Mouse (Mus musculus) midbrain, embryonic 16.5 days (tissue): Measurements from ENCODE around the gene Tubgcp2. TPM values are rescaled to one million over a fixed set of nuclear protein-coding genes. Genes with fewer than 3 reads are reported as not detected.

Experiments
- ATAC-seq: fragments of 200-750 bp; cut with Nextera tagmentation; 2 replicates; pipeline ENCODE4 v1.8.0; 2017; ENCODE audit warnings: moderate TSS enrichment
- H3K27ac ChIP-seq: fragments of 300-500 bp; sonication (generic); 2 replicates; pipeline ENCODE4 v1.5.1; 2014; ENCODE audit warnings: mild to moderate bottlenecking, low read length, mixed read lengths
- H3K27me3 ChIP-seq: fragments of 300-500 bp; sonication (generic); 2 replicates; pipeline ENCODE4 v1.6.1; 2014; ENCODE audit warnings: low read depth, low read length, mixed read lengths; ENCODE audit not compliant: control insufficient read depth, insufficient read depth
- H3K36me3 ChIP-seq: fragments of 300-500 bp; sonication (generic); 2 replicates; pipeline ENCODE4 v1.6.1; 2014; ENCODE audit warnings: mild to moderate bottlenecking, low read length, moderate library complexity, mixed read lengths; ENCODE audit not compliant: control insufficient read depth, insufficient read depth
- H3K4me1 ChIP-seq: fragments of 300-500 bp; sonication (generic); 2 replicates; pipeline ENCODE4 v1.6.1; 2014; ENCODE audit warnings: mild to moderate bottlenecking, low read length, mixed read lengths; ENCODE audit not compliant: control insufficient read depth, insufficient read depth
- H3K4me2 ChIP-seq: fragments of 300-500 bp; sonication (generic); 2 replicates; pipeline ENCODE4 v1.6.1; 2014; ENCODE audit warnings: mild to moderate bottlenecking, low read length, mixed read lengths
- H3K4me3 ChIP-seq: fragments of 300-500 bp; sonication (generic); 2 replicates; pipeline ENCODE4 v1.5.1; 2014; ENCODE audit warnings: low read depth, mild to moderate bottlenecking, low read length, moderate library complexity, mixed read lengths
- H3K9ac ChIP-seq: fragments of 300-500 bp; sonication (generic); 2 replicates; pipeline ENCODE4 v1.6.1; 2014; ENCODE audit warnings: low read depth, low read length, mixed read lengths
- H3K9me3 ChIP-seq: fragments of 300-500 bp; sonication (generic); replicated peaks from 2 replicates; pipeline ENCODE4 v1.6.1; 2014; ENCODE audit warnings: mild to moderate bottlenecking, low read length, mixed read lengths; ENCODE audit not compliant: control insufficient read depth, poor library complexity, severe bottlenecking
- WGBS: fragments of 180-500 bp; shearing (Covaris S2); extraction: QIAGEN DNeasy Blood & Tissue Kit; methylation state at CpG from one replicate; pipeline ENCODE4 v1.1.7; 2014; 5-methylcytosine and 5-hydroxymethylcytosine counted together
- polyA plus RNA-seq: library from polyadenylated mRNA; unstranded; fragments of >200 nt; fragmentation: Nextera tagmentation; extraction: Ambion mirVana; gene quantifications from 2 replicates; pipeline ENCODE4 v1.2.1, GENCODE M21; 2015

Gene Tubgcp2
- polyA plus RNA-seq, 1 experiment from 2014 or later, result 58.0 TPM

GRCm38 (mm10) chr7:140063092-140063491 lies 26.6 kb upstream of the Tubgcp2 start:
- peaks cover 29% of the 10 kb centered on the region for H3K27me3 ChIP-seq
- no peak for ATAC-seq
- no peak overlapping the region for H3K4me3 ChIP-seq
- H3K4me2 ChIP-seq, result no peak overlapping the region
- peaks cover 27% of the 10 kb centered on the region for H3K4me1 ChIP-seq
- no peak overlapping the region for H3K27ac ChIP-seq
- H3K9ac ChIP-seq, result no peak overlapping the region
- H3K36me3 ChIP-seq, result no peaks in the 10 kb centered on the region
- 21% methylated on average over 7 of the region's 7 CpGs for WGBS
- H3K9me3 ChIP-seq, result no peaks in the 10 kb centered on the region

GRCm38 (mm10) chr7:140062307-140062706 lies 25.8 kb upstream of the Tubgcp2 start:
- Histone ChIP-seq H3K9ac (no peak overlapping the region), H3K4me2 (no peak overlapping the region), H3K27ac (no peak overlapping the region), H3K27me3 (peaks cover 29% of the 10 kb centered on the region), H3K4me3 (no peak overlapping the region), H3K4me1 (peaks cover 31% of the 10 kb centered on the region), H3K36me3 (no peaks in the 10 kb centered on the region), H3K9me3 (no peaks in the 10 kb centered on the region)
- no peak; the same call in 1 of the 2 replicates for ATAC-seq
- WGBS, result 13% methylated on average over 11 of the region's 11 CpGs

GRCm38 (mm10) chr7:140061832-140062130 lies 25.3 kb upstream of the Tubgcp2 start:
- H3K9me3 ChIP-seq, result no peaks in the 10 kb centered on the region
- peaks cover 28% of the 10 kb centered on the region for H3K27me3 ChIP-seq
- H3K4me3 ChIP-seq, result peak overlapping the region; percentile 38
- H3K9ac ChIP-seq, result peak overlapping the region; percentile 67; the same call in 1 of the 2 replicates
- H3K27ac ChIP-seq, result no peak overlapping the region
- no peak for ATAC-seq
- peaks cover 32% of the 10 kb centered on the region for H3K4me1 ChIP-seq
- H3K36me3 ChIP-seq, result no peaks in the 10 kb centered on the region
- H3K4me2 ChIP-seq, result peak overlapping the region; percentile 85
- WGBS, result 1% methylated on average over 6 of the region's 6 CpGs

- under 1% methylated on average over 47 of the region's 47 CpGs for WGBS
- Histone ChIP-seq H3K36me3 (no peaks in the 10 kb centered on the region), H3K9ac (peak overlapping the region; percentile 67), H3K4me3 (peak overlapping the region; percentile 38), H3K27me3 (peaks cover 26% of the 10 kb centered on the region), H3K4me2 (peak overlapping the region; percentile 85), H3K9me3 (no peaks in the 10 kb centered on the region), H3K27ac (peak overlapping the region; percentile 12; the same call in 1 of the 2 replicates), H3K4me1 (peaks cover 32% of the 10 kb centered on the region)
- peak; percentile 37 for ATAC-seq
Measured at GRCm38 (mm10) chr7:140060936-140061831, 24.7 kb upstream of the Tubgcp2 start.

GRCm38 (mm10) chr7:140059601-140060000 lies 23.1 kb upstream of the Tubgcp2 start:
- peaks cover 26% of the 10 kb centered on the region for H3K27me3 ChIP-seq
- 14% methylated on average over 4 of the region's 4 CpGs for WGBS
- no peak overlapping the region for H3K4me2 ChIP-seq
- H3K9me3 ChIP-seq, result no peaks in the 10 kb centered on the region
- H3K4me3 ChIP-seq, result no peak overlapping the region
- no peak for ATAC-seq
- H3K27ac ChIP-seq, result no peak overlapping the region
- no peak overlapping the region for H3K9ac ChIP-seq
- H3K4me1 ChIP-seq, result peaks cover 32% of the 10 kb centered on the region
- H3K36me3 ChIP-seq, result no peaks in the 10 kb centered on the region

GRCm38 (mm10) chr7:140058528-140058927 lies 22.1 kb upstream of the Tubgcp2 start:
- no peak for ATAC-seq
- peak overlapping the region; percentile 88 for H3K4me2 ChIP-seq
- peak overlapping the region; percentile 53 for H3K4me3 ChIP-seq
- H3K4me1 ChIP-seq, result peaks cover 32% of the 10 kb centered on the region
- WGBS, result 10% methylated on average over 7 of the region's 7 CpGs
- no peaks in the 10 kb centered on the region for H3K9me3 ChIP-seq
- H3K9ac ChIP-seq, result peak overlapping the region; percentile 79
- no peaks in the 10 kb centered on the region for H3K36me3 ChIP-seq
- peaks cover 23% of the 10 kb centered on the region for H3K27me3 ChIP-seq
- H3K27ac ChIP-seq, result peak overlapping the region; percentile 81

- ATAC-seq, result peak; percentile 70
Measured at GRCm38 (mm10) chr7:140057413-140058407, 21.2 kb upstream of the Tubgcp2 start.

GRCm38 (mm10) chr7:140054124-140054523 lies 17.7 kb upstream of the Tubgcp2 start:
- Histone ChIP-seq H3K27me3 (peaks cover 58% of the 10 kb centered on the region), H3K9me3 (no peaks in the 10 kb centered on the region), H3K4me1 (peaks cover 16% of the 10 kb centered on the region; the same call in 1 of the 2 replicates), H3K4me3 (no peak overlapping the region), H3K4me2 (no peak overlapping the region), H3K27ac (no peak overlapping the region), H3K36me3 (no peaks in the 10 kb centered on the region), H3K9ac (no peak overlapping the region)
- ATAC-seq, result no peak
- WGBS, result 85% methylated on average over 4 of the region's 4 CpGs

More at GRCm38 (mm10) chr7:140057413-140058407, 21.2 kb upstream of the Tubgcp2 start:
- Histone ChIP-seq H3K27ac (peak overlapping the region; percentile 81), H3K27me3 (peaks cover 26% of the 10 kb centered on the region), H3K36me3 (no peaks in the 10 kb centered on the region), H3K4me3 (peak overlapping the region; percentile 53), H3K4me2 (peak overlapping the region; percentile 88), H3K9me3 (no peaks in the 10 kb centered on the region), H3K9ac (peak overlapping the region; percentile 79), H3K4me1 (peaks cover 32% of the 10 kb centered on the region)
- WGBS, result 2% methylated on average over 53 of the region's 53 CpGs
